Mouse (Mus musculus) thymus, adult 2 months (tissue): ENCODE data around the gene Rab35.

Experiments used
- CTCF ChIP-seq: fragments of 200-500 bp; IDR thresholded peaks from 2 replicates; pipeline ENCODE4 v1.5.1; 2012; ENCODE audit warnings: mild to moderate bottlenecking, control low read depth, low read length, moderate library complexity, borderline replicate concordance; ENCODE audit not compliant: control insufficient read depth, poor library complexity, insufficient read depth; ENCODE audit errors: extremely low read depth
- POLR2A ChIP-seq: fragments of 200-500 bp; IDR thresholded peaks from 2 replicates; pipeline ENCODE4 v1.6.1; 2012; ENCODE audit warnings: mild to moderate bottlenecking, low read length, control low read depth, moderate library complexity; ENCODE audit not compliant: control insufficient read depth, poor library complexity, insufficient read depth; ENCODE audit errors: extremely low read depth

GRCm38 (mm10) chr5:115603561-115603960 is 28.1 kb upstream of the Rab35 start:
- TF ChIP-seq POLR2A (no peak), CTCF (no peak)
